Mouse (Mus musculus): Measurements from ENCODE around the gene Dusp5.

GRCm38 (mm10) chr19:53502891-53503371 lies 26.0 kb upstream of the Dusp5 start:
- TF ChIP-seq CTCF (conservative IDR thresholded peaks at IDR 0.05; ENCODE audit: insufficient read depth, insufficient read length, low read depth, low read length), result no peak
- no peak for TF ChIP-seq POLR2A (IDR thresholded peaks at IDR 0.05; ENCODE audit: low read depth, low read length)
